Comparison of ENCODE assay signal across 20 mouse cellular contexts in genomic region chr2:60948241-60948640, GRCm38 (mm10). TPM values are rescaled to one million over a fixed set of nuclear protein-coding genes. Genes with fewer than 3 reads are reported as not detected.
DNase-seq lines count a peak whose midpoint lies in the region; ATAC-seq and TF ChIP-seq lines count a peak whose summit lies in the region.
"Had no signal": no experiment of that assay in that cellular context is flagged by ENCODE, and none has a peak within 500 bp of the region (broad histone marks: within the 10 kb centered on the region; RNA-seq: fewer than 3 reads in every experiment).

No protein-coding gene starts in this region.

- intact Hi-C loops in heart, postnatal 36 days (cut with DNase I): no loop called here

- H3K4me2 ChIP-seq in heart, postnatal 0 days (ENCODE audit: low read depth, low read length): no peak overlapping the region
- H3K4me2 ChIP-seq: embryonic facial prominence, embryonic 15.5 days; hindbrain, embryonic 13.5 days had no signal

- peaks cover 12% of the 10 kb centered on the region for H3K4me1 ChIP-seq in heart, postnatal 0 days (ENCODE audit: control insufficient read depth, insufficient read depth)
- H3K4me1 ChIP-seq: forebrain, embryonic 10.5 days; hindbrain, embryonic 13.5 days had no signal

- 0 out of 2 replicates have a peak, but pooled peaks cover 3% of the 10 kb centered on the region for H3K9me3 ChIP-seq in heart, postnatal 0 days (replicated peaks; ENCODE audit: control insufficient read depth, low read length)
- H3K9me3 ChIP-seq: embryonic facial prominence, embryonic 15.5 days; forebrain, embryonic 10.5 days had no signal

- ATAC-seq in heart, postnatal 0 days (ENCODE audit: insufficient read depth, low read depth): no peak; the same call in 1 of the 2 replicates
- ATAC-seq: forebrain, embryonic 14.5 days; hindbrain, postnatal 0 days had no signal

- no peak overlapping the region for H3K4me3 ChIP-seq in heart, postnatal 0 days (ENCODE audit: low read depth, low read length)
- H3K4me3 ChIP-seq in macrophage (ENCODE audit: inconsistent target): no peak overlapping the region
- H3K4me3 ChIP-seq: embryonic facial prominence, embryonic 15.5 days; erythroblast, embryonic 14.5 days; forebrain, embryonic 10.5 days; gastrocnemius, adult 2 months; hindbrain, embryonic 13.5 days had no signal

- H3K27me3 ChIP-seq in heart, postnatal 0 days (ENCODE audit: control insufficient read depth, insufficient read depth, low read length): no peaks in the 10 kb centered on the region
- H3K27me3 ChIP-seq: embryonic facial prominence, embryonic 15.5 days; hindbrain, embryonic 13.5 days had no signal

- peak; percentile 13 for DNase-seq in heart, postnatal 0 days (ENCODE audit: low spot score)
- no peak for DNase-seq in heart, postnatal 36 days
- peak; percentile 19 for DNase-seq in lung, postnatal 10 days
- DNase-seq in lung, postnatal 14 days: no peak
- DNase-seq in adipocyte (ENCODE audit: low spot score): no peak
- DNase-seq in adrenal gland, postnatal 10 days: no peak
- DNase-seq: adrenal gland, adult 8-10 months; cerebellum, adult 18-20 months; cerebellum, postnatal 10 days; embryo, embryonic 11 days; gastrocnemius, adult 2 months; gastrocnemius, postnatal 25 days; kidney, adult 11 months had no signal

- no peak for TF ChIP-seq EP300 in heart, postnatal 0 days (IDR thresholded peaks at IDR 0.05; ENCODE audit: low read depth)

- H3K9ac ChIP-seq in heart, postnatal 0 days (replicated peaks; ENCODE audit: low read depth, low read length): no peak overlapping the region
- H3K9ac ChIP-seq: embryonic facial prominence, embryonic 15.5 days; hindbrain, embryonic 13.5 days had no signal

- H3K79me2 ChIP-seq in macrophage (ENCODE audit: inconsistent target): no peaks in the 10 kb centered on the region

- WGBS in heart, postnatal 0 days: 31% methylated on average over 3 of the region's 3 CpGs
- 31% methylated on average over 3 of the region's 3 CpGs for WGBS in macrophage (ENCODE audit: missing documents)

- no peaks in the 10 kb centered on the region; the same call in 1 of the 2 replicates for H3K36me3 ChIP-seq in heart, postnatal 0 days (replicated peaks; ENCODE audit: control insufficient read depth, insufficient read depth, low read length)
- H3K36me3 ChIP-seq in macrophage (ENCODE audit: inconsistent target): no peaks in the 10 kb centered on the region
- H3K36me3 ChIP-seq: embryonic facial prominence, embryonic 15.5 days; forebrain, embryonic 10.5 days; hindbrain, embryonic 13.5 days had no signal

- TF ChIP-seq CTCF in heart, postnatal 0 days (IDR thresholded peaks at IDR 0.05; ENCODE audit: low read depth): no peak

- 0 out of 2 replicates have a peak overlapping the region, but pooled peaks have one; percentile 12 for H3K27ac ChIP-seq in heart, postnatal 0 days (ENCODE audit: low read depth)
- peak overlapping the region; percentile 87 for H3K27ac ChIP-seq in macrophage
- H3K27ac ChIP-seq: embryonic facial prominence, embryonic 15.5 days; forebrain, embryonic 10.5 days; gastrocnemius, adult 2 months; hindbrain, embryonic 13.5 days; hindbrain, postnatal 0 days had no signal

RNA-seq across cellular contexts. Expression of gene Rbms1, which starts 14.8 kb away (rescaled TPM):
- total RNA-seq in heart, postnatal 0 days (2014; rRNA removed; ENCODE audit: low replicate concordance): 56.2 and 84.1 TPM in 2 replicates
- 52.8 and 55.6 TPM in 2 replicates for polyA plus RNA-seq in heart, postnatal 0 days (2015; fragmentation: Nextera tagmentation; extraction: Ambion mirVana)
- 10 to 100 TPM; 43.2 to 46.4 TPM for total RNA-seq in heart, postnatal 36 days (2021)
- 100 to 1,000 TPM; 143 to 390 (median 200) TPM for total RNA-seq in macrophage (2018; cell fraction: chromatin; rRNA removed)
- total RNA-seq in macrophage (2018; cell fraction: cytosol; rRNA removed): 100 to 1,000 TPM; 101 to 220 (median 132) TPM
- total RNA-seq in macrophage (2018; cell fraction: nucleus; rRNA removed): 100 to 1,000 TPM; 161 to 450 (median 222) TPM
- polyA plus RNA-seq in macrophage (2018): 83.2 to 170 TPM (median 149 TPM) in 3 replicates
- 10 to 100 TPM; 71.0 to 89.6 TPM for total RNA-seq in adrenal gland, postnatal 10 days (2021)

Comparison
In these comparisons a context has a peak if more than half of its experiments do, and no peak if none do; other contexts are left out.
1. DNase-seq: peak in heart, postnatal 0 days (single experiment) and lung, postnatal 10 days (single experiment); none in heart, postnatal 36 days (0 of 2), lung, postnatal 14 days (single experiment), adipocyte (single experiment) and adrenal gland, postnatal 10 days (single experiment).